Mouse (Mus musculus): Measurements from ENCODE around the gene Igdcc4. TPM values are rescaled to one million over a fixed set of nuclear protein-coding genes. Genes with fewer than 3 reads are reported as not detected.

The Igdcc4 gene
- total RNA-seq, 1 experiment from 2014 or later, result 0.41 TPM

GRCm38 (mm10) chr9:65153331-65153711 lies 52.0 kb downstream of the Igdcc4 start:
- ATAC-seq (replicated peaks; ENCODE audit: low read depth, poor library complexity, severe bottlenecking), result no peak

- ATAC-seq (replicated peaks; ENCODE audit: low read depth, poor library complexity, severe bottlenecking), result no peak
Observed at GRCm38 (mm10) chr9:65154692-65155455, 53.6 kb downstream of the Igdcc4 start.

GRCm38 (mm10) chr9:65156604-65157003 lies 55.3 kb downstream of the Igdcc4 start:
- no peak for ATAC-seq (replicated peaks; ENCODE audit: low read depth, poor library complexity, severe bottlenecking)

- no peak for ATAC-seq (replicated peaks; ENCODE audit: low read depth, poor library complexity, severe bottlenecking)
Observed at GRCm38 (mm10) chr9:65157631-65158030, 56.3 kb downstream of the Igdcc4 start.

- ATAC-seq (replicated peaks; ENCODE audit: low read depth, poor library complexity, severe bottlenecking), result no peak
Observed at GRCm38 (mm10) chr9:65161188-65161587, 59.9 kb downstream of the Igdcc4 start.

- no peak for ATAC-seq (replicated peaks; ENCODE audit: low read depth, poor library complexity, severe bottlenecking)
Observed at GRCm38 (mm10) chr9:65161881-65162280, 60.6 kb downstream of the Igdcc4 start.

- ATAC-seq (replicated peaks; ENCODE audit: low read depth, poor library complexity, severe bottlenecking), result no peak
Observed at GRCm38 (mm10) chr9:65162711-65163639, 61.7 kb downstream of the Igdcc4 start.

- ATAC-seq (replicated peaks; ENCODE audit: low read depth, poor library complexity, severe bottlenecking), result peak; percentile 62; the same call in 1 of the 2 replicates
Observed at GRCm38 (mm10) chr9:65164870-65165269, 63.6 kb downstream of the Igdcc4 start.

- no peak for ATAC-seq (replicated peaks; ENCODE audit: low read depth, poor library complexity, severe bottlenecking)
Observed at GRCm38 (mm10) chr9:65166386-65166785, 65.1 kb downstream of the Igdcc4 start.

- no peak for ATAC-seq (replicated peaks; ENCODE audit: low read depth, poor library complexity, severe bottlenecking)
Observed at GRCm38 (mm10) chr9:65168534-65168933, 67.2 kb downstream of the Igdcc4 start.

- no peak for ATAC-seq (replicated peaks; ENCODE audit: low read depth, poor library complexity, severe bottlenecking)
Observed at GRCm38 (mm10) chr9:65168952-65169351, 67.7 kb downstream of the Igdcc4 start.

GRCm38 (mm10) chr9:65172654-65173053 lies 71.4 kb downstream of the Igdcc4 start:
- no peak for ATAC-seq (replicated peaks; ENCODE audit: low read depth, poor library complexity, severe bottlenecking)

- no peak for ATAC-seq (replicated peaks; ENCODE audit: low read depth, poor library complexity, severe bottlenecking)
Observed at GRCm38 (mm10) chr9:65175234-65175938, 74.1 kb downstream of the Igdcc4 start.

GRCm38 (mm10) chr9:65175939-65176871 lies 74.9 kb downstream of the Igdcc4 start:
- ATAC-seq (replicated peaks; ENCODE audit: low read depth, poor library complexity, severe bottlenecking), result no peak

GRCm38 (mm10) chr9:65177497-65177896 lies 76.2 kb downstream of the Igdcc4 start:
- ATAC-seq (replicated peaks; ENCODE audit: low read depth, poor library complexity, severe bottlenecking), result no peak

- no peak for ATAC-seq (replicated peaks; ENCODE audit: low read depth, poor library complexity, severe bottlenecking)
Observed at GRCm38 (mm10) chr9:65177912-65178311, 76.6 kb downstream of the Igdcc4 start.

- no peak for ATAC-seq (replicated peaks; ENCODE audit: low read depth, poor library complexity, severe bottlenecking)
Observed at GRCm38 (mm10) chr9:65178336-65179213, 77.3 kb downstream of the Igdcc4 start.

- peak; percentile 57 for ATAC-seq (replicated peaks; ENCODE audit: low read depth, poor library complexity, severe bottlenecking)
Observed at GRCm38 (mm10) chr9:65179817-65180624, 78.7 kb downstream of the Igdcc4 start.

All from common myeloid progenitor, adult 5-6 weeks (primary cell).